Mouse (Mus musculus) neutrophil, adult 5-6 weeks (primary cell): ENCODE measurements around the gene Nr1d1. TPM values are rescaled to one million over a fixed set of nuclear protein-coding genes. Genes with fewer than 3 reads are reported as not detected.

ENCODE experiments used
- ATAC-seq: fragments of 151-379, 151-347 bp; 2 replicates; pipeline ENCODE4 v1.8.0; 2017; ENCODE audit warnings: mild to moderate bottlenecking, moderate TSS enrichment; ENCODE audit not compliant: insufficient number of reproducible peaks, poor library complexity, low FRiP score, severe bottlenecking; ENCODE audit errors: extremely low read depth
- total RNA-seq: library from RNA; stranded (forward); fragments of 200-1000 nt; gene quantifications from 2 replicates; pipeline ENCODE4 v1.2.3, GENCODE M21; 2017

Nr1d1 gene
- total RNA-seq, 1 experiment from 2014 or later: 0.47 TPM

DNA sequence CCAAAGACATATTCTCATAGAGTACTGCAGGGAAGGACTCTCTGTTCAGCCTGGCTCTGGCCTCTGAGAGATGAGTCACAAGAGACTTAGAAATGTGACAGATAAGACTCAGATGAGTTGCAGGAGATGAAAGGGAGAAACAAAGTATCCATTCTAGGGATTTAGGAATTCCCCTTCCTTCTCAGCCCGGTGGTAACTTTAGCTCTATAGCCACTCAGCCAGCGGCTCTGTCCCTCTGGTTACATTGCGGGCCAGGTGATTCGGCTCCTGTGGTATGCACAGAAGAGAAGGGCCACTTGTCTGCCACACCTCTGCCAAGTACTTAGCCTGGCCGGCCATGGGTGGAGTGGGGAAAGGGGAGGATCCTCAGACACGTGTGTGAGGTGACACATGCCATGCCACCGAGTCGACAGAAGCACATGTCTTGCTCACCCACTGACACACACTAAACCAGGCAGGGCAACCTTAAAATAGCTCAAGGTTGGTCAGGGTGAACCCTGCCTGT is 2.4 kb downstream of the Nr1d1 start:
- no peak for ATAC-seq

DNA sequence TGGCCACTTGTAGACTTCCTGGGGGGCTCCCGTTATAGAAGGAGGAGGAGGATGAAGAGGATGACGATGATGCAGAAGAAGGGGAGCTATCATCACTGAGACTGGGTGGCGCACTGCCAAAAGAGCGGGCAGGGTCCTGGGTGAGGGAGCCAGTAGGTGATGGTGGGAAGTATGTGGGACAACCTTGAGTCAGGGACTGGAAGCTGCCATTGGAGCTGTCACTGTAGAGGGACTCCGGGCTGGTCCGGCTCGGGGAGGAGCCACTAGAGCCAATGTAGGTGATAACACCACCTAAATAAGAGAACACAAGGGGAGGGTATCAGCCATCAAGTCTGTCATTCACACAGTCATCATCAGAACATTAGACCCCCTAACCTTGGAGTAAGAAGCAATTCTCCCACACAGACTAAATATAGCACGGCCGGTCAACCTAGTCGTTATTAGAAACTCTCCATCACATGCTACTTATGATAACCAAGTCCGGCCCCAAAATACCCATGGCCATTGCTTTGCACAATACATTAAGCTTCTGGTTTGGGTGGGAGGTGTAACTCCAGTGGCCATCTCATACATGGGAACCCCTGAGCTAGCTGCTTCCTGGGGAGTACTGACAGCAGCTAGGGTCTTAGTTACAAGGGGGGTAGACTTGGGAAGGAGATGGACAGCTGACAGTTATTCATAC is 3.1 kb downstream of the Nr1d1 start:
- ATAC-seq: no peak

DNA sequence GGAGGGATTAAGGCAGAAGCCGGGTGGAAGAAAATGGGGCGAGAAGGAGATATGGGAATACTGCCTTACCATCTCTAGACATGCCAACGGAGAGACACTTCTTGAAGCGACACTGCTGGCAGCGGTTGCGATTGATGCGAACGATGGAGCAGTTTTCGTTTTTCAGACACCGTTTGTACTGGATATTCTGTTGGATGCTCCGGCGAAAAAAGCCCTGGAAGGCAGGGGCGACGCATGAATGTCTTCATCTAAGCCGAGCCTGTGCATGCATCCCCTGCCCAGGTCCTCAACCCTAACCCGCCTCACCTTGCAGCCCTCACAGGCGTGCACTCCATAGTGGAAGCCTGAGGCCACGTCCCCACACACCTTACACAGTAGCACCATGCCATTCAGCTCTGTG is 4.0 kb downstream of the Nr1d1 start:
- ATAC-seq: no peak

DNA sequence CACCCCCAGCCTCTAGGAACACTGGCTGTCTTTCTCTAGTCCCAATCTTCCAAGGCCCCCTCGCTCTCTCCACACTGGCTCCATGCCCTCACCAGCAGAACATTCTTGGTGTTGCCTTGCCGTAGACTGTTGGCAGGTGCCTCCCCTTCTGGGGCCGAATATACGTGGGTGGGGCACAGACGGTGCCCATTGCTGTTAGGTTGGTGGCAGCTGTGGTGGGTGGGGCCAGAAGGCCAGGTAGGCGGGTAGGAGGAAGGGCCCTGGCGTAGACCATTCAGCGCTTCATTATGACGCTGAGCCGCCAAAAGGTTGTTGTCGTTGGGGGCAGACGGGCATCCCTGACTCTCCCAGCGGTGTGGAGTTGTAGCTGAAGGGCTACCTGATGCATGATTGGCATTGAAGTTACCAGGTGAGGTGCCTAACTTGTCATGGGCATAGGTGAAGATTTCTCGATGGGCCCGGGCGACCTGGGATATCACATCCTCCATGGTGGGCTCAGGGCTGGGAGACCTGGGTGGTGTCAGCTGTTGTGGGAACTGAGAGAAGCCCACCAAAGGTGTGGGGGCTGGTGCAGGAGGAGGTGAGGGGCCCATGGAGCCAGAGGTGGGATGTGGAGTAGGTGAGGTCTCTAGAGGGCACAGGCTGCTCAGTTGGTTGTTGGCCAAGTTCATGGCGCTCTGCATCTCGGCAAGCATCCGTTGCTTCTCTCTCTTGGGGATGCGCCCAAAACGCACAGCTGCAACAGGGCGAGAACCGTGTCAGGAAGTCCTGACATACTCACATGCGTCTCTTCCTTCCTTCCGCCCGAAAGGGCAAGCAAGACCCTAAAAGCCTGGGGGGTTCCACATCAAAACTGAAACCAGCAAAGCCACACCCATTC is 4.8 kb downstream of the Nr1d1 start:
- ATAC-seq: no peak

DNA sequence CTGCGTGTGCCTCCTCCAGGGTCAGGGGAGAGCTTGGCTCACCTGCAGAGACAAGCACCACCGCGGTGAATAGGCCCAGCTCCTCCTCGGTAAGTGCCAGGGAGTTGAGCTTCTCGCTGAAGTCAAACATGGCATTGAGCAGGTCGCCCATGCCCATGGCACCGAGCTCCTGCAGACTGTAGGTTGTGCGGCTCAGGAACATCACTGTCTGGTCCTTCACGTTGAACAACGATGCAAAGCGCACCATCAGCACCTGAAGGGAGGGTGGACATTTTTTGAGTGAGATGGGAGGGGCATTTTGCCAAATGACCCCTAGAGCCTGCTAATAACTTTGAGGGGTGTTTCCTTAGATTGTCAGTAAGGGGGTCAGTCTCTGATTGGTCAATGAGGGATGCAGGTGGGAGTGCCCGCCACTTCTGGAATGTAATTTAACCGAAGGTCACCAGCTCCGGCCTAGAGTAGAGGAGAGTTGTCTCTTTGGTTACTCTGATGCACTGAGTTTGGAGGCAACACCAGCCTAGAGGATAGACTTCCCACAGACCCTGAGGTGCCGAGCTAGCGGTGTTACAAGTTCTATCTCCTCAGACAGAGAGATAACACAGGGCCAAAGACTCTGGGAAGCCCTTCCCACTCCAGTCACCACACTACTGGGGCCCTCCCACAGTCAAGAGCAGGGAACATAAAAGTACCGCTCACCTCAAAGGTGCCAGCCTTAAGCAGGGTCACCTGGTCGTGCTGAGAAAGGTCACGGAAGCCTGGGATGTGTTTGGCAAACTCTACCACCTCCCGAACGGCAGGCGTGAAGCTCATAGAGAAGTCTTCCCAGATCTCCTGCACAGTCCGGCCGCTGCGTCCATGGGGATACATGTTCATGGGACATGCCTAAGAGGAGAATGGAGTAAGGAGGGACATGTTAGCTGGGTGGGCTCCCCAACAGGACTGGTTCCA is 5.9 kb downstream of the Nr1d1 start:
- no peak for ATAC-seq

DNA sequence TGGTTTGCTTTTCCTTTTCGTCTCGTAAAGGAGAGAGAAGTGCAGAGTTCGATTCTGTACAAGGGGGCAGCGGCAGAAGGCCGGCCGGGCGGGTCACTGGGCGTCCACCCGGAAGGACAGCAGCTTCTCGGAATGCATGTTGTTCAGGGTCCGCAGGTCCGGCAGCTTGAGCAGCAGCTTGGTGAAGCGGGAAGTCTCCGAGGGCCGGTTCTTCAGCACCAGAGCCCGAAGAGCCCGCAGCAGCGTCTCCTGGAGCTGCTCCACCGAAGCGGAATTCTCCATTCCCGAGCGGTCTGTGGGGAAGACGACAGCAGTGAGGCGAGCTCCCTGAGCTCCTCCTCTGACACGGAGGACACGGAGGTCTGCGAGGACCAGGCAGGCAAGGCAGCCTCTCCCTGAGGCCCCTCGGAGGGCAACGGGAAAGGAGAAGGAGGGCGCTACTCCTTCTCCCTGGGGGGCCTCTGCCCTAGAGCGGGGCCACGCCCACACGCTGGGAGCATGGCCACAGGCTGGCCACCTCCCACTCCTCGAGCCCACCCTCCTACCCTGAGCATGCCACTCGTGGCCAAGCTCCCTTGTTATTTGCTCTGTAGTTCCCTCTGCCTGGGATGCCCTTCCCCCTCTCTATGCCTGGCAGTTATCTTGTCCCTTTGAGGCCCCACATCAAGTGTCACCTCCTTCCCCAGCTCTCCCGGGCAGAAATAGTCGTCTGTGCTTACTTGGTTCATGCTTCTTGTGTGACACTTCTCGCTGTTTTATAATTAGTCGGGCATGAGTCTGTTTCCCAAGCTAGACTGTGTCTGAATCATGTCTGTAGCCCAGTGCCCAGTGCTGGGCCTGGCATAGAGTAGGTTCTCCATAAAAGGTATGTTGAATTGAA is 6.8 kb downstream of the Nr1d1 start:
- ATAC-seq: no peak

DNA sequence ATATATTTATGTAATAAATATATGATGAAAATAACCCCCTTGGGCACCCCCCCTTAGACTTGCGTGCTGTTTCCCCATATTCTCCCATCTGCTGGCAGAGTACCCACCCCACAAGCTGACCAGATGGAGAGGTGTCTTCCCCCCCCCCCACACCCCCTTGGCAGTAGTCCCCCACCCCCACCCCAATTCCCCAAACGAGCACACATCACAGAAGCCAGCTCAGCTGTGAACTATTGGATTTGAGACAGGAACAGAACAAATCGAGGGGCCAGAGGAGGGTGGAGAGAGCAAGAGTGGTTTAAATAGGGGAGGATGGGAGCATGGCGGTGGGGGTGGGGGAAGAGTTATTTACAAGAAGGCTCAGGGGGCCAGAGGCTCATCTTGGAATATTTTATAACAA is 7.4 kb downstream of the Nr1d1 start:
- ATAC-seq: no peak

DNA sequence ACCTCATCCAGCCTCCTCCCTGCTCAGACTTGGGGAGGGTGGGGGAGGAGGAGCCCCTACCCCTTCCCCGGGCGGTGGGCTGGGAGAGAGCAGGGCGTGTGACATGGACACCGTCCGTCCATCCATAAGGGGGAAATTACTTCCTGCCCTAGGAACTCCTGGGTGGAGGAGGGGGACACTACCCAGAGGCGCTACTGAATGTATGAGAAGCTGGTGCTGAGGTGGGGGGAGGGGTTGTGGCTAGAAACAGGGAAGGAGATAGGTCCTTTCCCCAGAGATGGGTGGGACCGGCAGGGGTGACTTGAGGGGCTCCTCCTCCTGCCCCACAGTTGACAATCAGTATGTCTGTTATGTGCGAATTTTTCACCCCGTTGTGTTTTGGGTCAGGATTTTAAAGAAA is 7.9 kb downstream of the Nr1d1 start:
- ATAC-seq: no peak

DNA sequence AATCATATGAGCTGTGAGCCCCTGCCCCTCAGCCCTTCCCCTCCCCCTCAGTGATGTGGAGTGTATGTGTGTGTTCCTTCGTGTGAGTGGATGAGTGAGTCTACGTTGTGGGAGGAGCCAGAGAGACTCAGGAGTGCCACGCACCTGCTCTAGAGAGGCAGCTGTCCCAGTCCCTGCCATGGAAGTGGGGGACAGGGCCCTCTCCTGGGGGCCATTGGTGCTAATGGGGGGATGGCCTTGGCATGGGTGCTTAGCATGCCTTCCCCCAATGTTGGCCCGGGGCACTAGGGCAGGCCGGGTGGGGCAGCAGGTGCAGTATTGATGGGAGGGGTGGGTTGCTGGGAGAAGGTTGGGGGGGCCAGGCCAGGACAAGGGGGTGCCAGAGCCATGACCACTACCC is 8.3 kb downstream of the Nr1d1 start:
- ATAC-seq: no peak

DNA sequence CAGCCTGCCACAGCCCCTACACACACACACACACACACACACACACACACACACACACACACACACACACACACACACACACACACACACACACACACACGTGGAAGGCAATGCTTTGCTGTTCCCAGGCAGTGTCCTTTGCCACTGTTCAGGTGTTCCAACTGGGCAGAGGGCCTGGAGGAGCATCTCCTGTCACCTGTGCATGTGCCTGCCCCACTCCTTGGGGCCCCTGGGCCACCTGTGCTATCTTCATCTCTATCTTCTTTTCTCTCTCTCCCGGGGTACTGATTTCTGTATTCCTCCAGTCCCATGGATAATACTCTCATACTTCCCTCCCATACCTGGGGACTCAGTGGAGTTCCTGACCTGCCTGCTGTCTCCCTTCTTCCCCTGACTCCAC is 8.8 kb downstream of the Nr1d1 start:
- ATAC-seq: no peak

DNA sequence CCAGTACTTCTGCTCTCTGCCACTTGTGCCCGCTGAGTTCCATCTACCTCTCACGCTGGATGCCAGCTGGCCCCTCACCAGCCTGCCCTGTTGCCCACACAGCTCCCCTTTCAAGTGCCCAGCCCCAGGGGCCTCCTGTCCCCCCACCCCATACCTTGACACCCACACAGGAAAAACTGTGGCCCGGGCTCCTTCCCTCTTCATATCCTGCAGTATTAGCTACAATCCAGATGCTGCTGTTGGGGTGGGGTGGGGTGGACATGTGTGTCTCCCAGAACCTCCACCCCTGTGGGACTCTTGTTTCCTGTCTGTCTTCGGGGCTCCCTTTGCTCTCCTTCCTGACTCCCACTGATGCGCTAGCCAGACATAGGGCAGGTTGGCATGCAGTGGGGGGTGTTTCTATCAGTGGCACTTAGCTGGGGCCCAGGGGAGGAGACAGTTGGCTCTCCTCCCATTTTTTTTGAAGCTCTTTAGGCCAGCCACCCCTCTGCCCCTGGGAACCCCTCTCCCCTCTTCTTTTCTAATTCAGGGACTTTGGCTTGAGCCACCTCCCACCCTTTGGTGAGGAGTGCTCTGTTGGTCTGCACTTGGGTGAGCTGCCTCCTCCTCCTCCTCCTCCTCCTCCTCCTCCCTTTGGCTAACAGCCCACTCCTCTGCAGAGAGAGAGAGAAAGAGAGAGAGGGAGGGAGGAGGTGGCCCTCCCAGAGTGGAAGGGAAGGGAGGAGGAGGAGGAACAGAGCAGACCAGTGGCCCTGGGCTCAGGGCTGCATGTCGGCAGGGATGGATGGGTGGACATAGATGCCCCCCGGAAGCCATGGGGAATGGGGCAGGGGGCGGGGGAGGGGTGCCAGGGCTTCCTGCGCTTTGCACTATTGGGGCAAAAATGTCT is 9.5 kb downstream of the Nr1d1 start:
- ATAC-seq: no peak

DNA sequence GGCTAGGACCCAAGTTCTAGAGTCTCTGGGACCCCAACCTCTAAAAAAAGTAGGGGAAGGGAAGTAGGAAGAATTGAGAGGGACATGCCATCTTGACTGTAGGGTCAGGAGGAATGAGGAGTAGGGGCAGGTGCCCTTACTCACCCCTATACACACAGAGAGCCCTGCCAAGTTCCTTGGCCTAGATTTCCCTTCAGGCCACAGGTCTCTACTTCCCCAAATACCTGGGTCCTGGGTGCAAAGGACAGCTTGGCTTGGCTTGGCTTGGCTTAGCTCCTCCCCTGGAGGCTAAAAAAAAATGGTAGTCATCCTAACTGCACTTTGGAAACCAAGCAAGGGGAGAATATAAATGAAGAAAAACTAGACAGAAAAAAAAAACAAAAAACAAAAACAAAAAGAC is 10.4 kb downstream of the Nr1d1 start:
- no peak for ATAC-seq

DNA sequence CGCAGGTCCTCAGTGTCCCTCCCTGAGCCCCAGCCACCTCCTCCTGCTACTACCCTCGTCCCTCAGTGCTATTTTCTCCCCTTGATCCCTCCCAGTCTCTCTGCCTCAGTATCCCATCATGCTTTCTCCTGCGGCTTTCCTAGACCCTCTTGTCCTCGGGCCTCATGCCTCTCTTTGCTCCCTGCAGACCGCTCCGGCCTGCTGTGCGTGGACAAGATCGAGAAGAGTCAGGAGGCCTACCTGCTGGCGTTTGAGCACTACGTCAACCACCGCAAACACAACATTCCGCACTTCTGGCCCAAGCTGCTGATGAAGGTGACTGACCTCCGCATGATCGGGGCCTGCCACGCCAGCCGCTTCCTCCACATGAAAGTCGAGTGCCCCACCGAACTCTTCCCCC is 11.0 kb downstream of the Nr1d1 start:
- no peak for ATAC-seq

DNA sequence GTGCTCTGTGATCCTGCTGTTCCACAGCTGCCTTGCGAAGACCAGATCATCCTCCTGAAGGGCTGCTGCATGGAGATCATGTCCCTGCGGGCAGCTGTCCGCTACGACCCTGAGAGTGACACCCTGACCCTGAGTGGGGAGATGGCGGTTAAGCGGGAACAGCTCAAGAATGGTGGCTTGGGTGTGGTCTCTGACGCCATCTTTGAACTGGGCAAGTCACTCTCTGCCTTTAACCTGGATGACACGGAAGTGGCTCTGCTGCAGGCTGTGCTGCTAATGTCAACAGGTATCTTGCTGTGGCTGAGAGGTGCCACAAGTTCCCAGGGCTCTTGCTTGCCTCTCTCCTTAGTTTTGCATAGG is 11.7 kb downstream of the Nr1d1 start:
- no peak for ATAC-seq

DNA sequence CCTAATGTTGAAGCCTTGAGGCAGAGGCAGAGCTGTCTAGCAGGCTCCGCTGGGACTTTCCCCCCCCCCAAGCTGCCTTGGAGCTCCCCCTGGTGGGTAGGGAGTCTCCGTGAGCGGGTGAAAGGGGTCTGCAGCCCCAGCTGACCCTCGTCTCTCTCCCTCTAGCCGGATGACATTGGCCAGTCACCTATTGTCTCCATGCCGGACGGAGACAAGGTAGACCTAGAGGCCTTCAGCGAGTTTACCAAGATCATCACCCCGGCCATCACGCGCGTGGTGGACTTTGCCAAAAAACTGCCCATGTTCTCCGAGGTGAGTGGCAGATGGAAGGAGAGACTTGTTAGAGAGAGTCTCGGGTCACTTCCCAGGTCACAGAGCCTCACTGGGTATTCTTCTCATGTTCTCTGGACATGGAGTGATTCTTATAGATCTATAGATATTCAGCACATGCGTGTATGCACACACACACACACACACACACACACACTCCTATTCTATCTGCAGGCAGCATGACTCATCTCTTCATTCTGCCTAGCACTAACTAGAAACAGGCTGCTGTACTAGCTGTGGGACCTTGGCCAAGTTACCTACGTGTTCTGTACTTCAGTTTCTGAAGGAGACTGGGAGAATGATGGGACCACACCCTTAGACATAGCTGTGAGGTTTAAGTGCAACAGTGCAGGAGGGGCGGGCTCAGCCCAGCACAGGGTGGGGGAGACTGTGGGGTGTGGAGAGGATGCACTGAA is 12.2 kb downstream of the Nr1d1 start:
- ATAC-seq: no peak

DNA sequence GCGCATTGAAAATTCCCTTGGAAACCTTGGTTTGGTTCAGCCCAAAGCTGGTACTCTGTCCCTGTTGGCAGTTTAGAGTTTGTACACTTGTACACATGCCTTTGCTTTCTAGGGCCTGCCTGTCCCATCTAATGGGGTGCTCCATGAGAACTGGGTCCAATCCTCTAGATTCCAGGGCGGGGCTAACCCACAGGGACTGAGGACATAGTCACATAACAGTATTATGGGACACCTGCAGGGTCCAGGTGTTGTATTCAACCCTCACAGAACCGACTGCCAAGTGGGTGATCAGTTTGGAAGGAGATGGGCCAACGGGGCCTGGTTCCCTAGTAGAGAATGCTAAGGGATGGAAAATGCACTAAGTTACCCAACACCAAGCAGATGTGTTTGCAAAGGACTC is 13.2 kb downstream of the Nr1d1 start:
- ATAC-seq: no peak

DNA sequence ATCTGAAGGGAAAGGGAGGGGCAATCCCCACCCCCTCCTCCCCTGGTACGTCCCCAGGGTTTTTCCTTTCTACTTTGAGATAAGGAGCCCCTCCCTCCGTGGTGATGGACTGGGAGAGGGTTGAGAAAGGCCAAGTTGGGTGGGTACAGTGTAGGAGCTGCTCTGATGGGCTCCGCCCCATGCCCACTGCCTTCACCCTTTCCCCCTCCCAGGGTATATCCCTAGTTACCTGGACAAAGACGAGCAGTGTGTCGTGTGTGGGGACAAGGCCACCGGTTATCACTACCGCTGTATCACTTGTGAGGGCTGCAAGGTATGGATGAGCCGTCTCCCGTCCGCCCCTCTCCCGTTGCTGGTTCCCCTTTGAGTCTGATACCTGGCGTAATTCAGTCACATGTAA is 18.4 kb downstream of the Nr1d1 start:
- ATAC-seq: no peak
